In the genomic region with DNA sequence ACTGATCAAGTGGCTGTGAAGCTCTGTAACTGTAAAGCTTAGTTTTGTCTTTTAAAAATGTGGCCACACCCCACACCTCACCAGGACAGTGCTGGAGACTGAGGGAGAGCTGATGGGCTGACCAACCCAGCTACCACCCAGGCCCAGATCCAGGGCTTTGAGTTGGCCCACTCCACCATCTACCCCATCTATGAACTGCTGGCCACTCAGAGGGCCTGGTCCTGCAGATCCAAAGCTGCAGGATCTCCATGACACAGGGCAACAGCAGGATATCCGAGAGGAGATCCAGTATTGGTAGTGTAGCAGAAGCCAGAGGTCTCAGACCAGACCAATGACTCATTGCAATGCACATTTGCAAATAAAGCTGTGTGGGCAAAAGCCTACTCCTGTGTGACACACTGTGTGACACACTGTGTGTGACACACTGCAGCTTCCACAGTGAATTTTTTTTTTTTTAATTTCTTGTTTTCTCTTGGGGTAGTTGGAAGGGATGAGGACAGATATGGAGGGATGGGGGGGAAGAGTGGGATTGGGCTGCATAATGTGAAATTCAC, we compare ENCODE assay signal across 15 mouse cellular contexts. TPM values are rescaled to one million over a fixed set of nuclear protein-coding genes. Genes with fewer than 3 reads are reported as not detected.
"Had no signal": no experiment of that assay in that cellular context is flagged by ENCODE, and none has a peak within 500 bp of the region (broad histone marks: within the 10 kb centered on the region; RNA-seq: fewer than 3 reads in every experiment).

No protein-coding gene starts in this region.

- H3K4me1 ChIP-seq: limb, embryonic 10.5 days; midbrain, embryonic 13.5 days; neural tube, embryonic 15.5 days had no signal

- H3K36me3 ChIP-seq: limb, embryonic 10.5 days; midbrain, embryonic 13.5 days; neural tube, embryonic 15.5 days; stomach, embryonic 15.5 days had no signal

- DNase-seq: kidney, adult 18-20 months; kidney, postnatal 14 days; right cerebral cortex, postnatal 4 days; spleen, adult 18-20 months; thymus, postnatal 4 days had no signal

- H3K4me2 ChIP-seq: liver, embryonic 11.5 days; midbrain, embryonic 13.5 days; neural tube, embryonic 15.5 days; stomach, embryonic 15.5 days had no signal

- H3K9me3 ChIP-seq: limb, embryonic 10.5 days; midbrain, embryonic 13.5 days; neural tube, embryonic 15.5 days; stomach, embryonic 15.5 days had no signal

- H3K27me3 ChIP-seq: midbrain, embryonic 13.5 days; neural tube, embryonic 15.5 days; stomach, embryonic 15.5 days had no signal

- H3K4me3 ChIP-seq: limb, embryonic 10.5 days; midbrain, embryonic 13.5 days; neural tube, embryonic 15.5 days; stomach, embryonic 15.5 days had no signal

- ATAC-seq: midbrain, embryonic 13.5 days had no signal

- H3K27ac ChIP-seq: limb, embryonic 10.5 days; midbrain, embryonic 13.5 days; neural tube, embryonic 15.5 days; stomach, embryonic 15.5 days had no signal

- H3K9ac ChIP-seq: midbrain, embryonic 13.5 days; neural tube, embryonic 15.5 days; stomach, embryonic 15.5 days had no signal

RNA-seq across cellular contexts. Expression of gene Scgb1a1, which starts 29.4 kb away (rescaled TPM):
- polyA plus RNA-seq: kidney, embryonic 14.5 days; limb, embryonic 10.5 days; limb, embryonic 14.5 days; liver, embryonic 11.5 days; liver, embryonic 16.5 days; midbrain, embryonic 13.5 days; midbrain, postnatal 0 days; neural tube, embryonic 11.5 days; neural tube, embryonic 15.5 days; stomach, embryonic 15.5 days had no signal
